Mouse (Mus musculus) midbrain, embryonic 11.5 days (tissue): ENCODE data around the gene Pom121l2. TPM values are rescaled to one million over a fixed set of nuclear protein-coding genes. Genes with fewer than 3 reads are reported as not detected.

ENCODE experiments used
- ATAC-seq: fragments of 200-750 bp; cut with Nextera tagmentation; 2 replicates; pipeline ENCODE4 v1.8.0; 2017; ENCODE audit warnings: moderate TSS enrichment, moderate library complexity; ENCODE audit not compliant: low FRiP score
- DNase-seq: peaks from one replicate; pipeline ENCODE4 v3.0.0; 2015; ENCODE audit warnings: low spot score; ENCODE audit errors: missing footprints
- H3K27ac ChIP-seq: fragments of 300-500 bp; sonication (generic); 2 replicates; pipeline ENCODE4 v1.5.1; 2014; ENCODE audit warnings: low read depth, low read length
- H3K27me3 ChIP-seq: fragments of 300-500 bp; sonication (generic); 2 replicates; pipeline ENCODE4 v1.6.1; 2014; ENCODE audit warnings: mild to moderate bottlenecking, low read length, moderate library complexity, mixed read lengths; ENCODE audit not compliant: control insufficient read depth, insufficient read depth
- H3K36me3 ChIP-seq: fragments of 300-500 bp; sonication (generic); 2 replicates; pipeline ENCODE4 v1.6.1; 2014; ENCODE audit warnings: mild to moderate bottlenecking, low read length, moderate library complexity, mixed read lengths; ENCODE audit not compliant: control insufficient read depth, insufficient read depth
- H3K4me1 ChIP-seq: fragments of 300-500 bp; sonication (generic); 2 replicates; pipeline ENCODE4 v1.6.1; 2014; ENCODE audit warnings: low read length; ENCODE audit not compliant: control insufficient read depth, insufficient read depth
- H3K4me2 ChIP-seq: fragments of 300-500 bp; sonication (generic); 2 replicates; pipeline ENCODE4 v1.6.1; 2014; ENCODE audit warnings: mild to moderate bottlenecking, moderate library complexity
- H3K4me3 ChIP-seq: fragments of 300-500 bp; sonication (generic); 2 replicates; pipeline ENCODE4 v1.5.1; 2014; ENCODE audit warnings: low read depth, low read length
- H3K9ac ChIP-seq: fragments of 300-500 bp; sonication (generic); 2 replicates; pipeline ENCODE4 v1.6.1; 2014; ENCODE audit warnings: low read length
- H3K9me3 ChIP-seq: fragments of 300-500 bp; sonication (generic); 2 replicates; pipeline ENCODE4 v1.6.1; 2016; ENCODE audit warnings: low read length; ENCODE audit not compliant: control insufficient read depth
- WGBS: fragments of 180-500 bp; shearing (Covaris S2); extraction: QIAGEN DNeasy Blood & Tissue Kit; methylation state at CpG from one replicate; pipeline ENCODE4 v1.1.7; 2014; 5-methylcytosine and 5-hydroxymethylcytosine counted together
- polyA plus RNA-seq: library from polyadenylated mRNA; unstranded; fragments of >200 nt; fragmentation: Nextera tagmentation; extraction: Ambion mirVana; gene quantifications from 2 replicates; pipeline ENCODE4 v1.2.1, GENCODE M21; 2014

The Pom121l2 gene
- polyA plus RNA-seq, result not detected in 2 replicates

- no peaks in the 10 kb centered on the region for H3K36me3 ChIP-seq
- ATAC-seq (peak; percentile 73), DNase-seq (peak; percentile 95)
- peaks cover 10% of the 10 kb centered on the region for H3K4me1 ChIP-seq
- peak within 1 kb of the TSS; percentile 57 for H3K4me3 ChIP-seq
- H3K27me3 ChIP-seq, result peaks cover 34% of the 10 kb centered on the region
- peak within 1 kb of the TSS; percentile 71 for H3K9ac ChIP-seq
- under 1% methylated on average over 58 of the region's 58 CpGs for WGBS
- H3K9me3 ChIP-seq, result no peaks in the 10 kb centered on the region
- no peak within 1 kb of the TSS for H3K27ac ChIP-seq
- peak within 1 kb of the TSS; percentile 94 for H3K4me2 ChIP-seq
Observed at GRCm38 (mm10) chr13:21980981-21981802, at the start of gene Pom121l2. Pom121l2 (plus strand) TSS chr13:21981194.

DNA sequence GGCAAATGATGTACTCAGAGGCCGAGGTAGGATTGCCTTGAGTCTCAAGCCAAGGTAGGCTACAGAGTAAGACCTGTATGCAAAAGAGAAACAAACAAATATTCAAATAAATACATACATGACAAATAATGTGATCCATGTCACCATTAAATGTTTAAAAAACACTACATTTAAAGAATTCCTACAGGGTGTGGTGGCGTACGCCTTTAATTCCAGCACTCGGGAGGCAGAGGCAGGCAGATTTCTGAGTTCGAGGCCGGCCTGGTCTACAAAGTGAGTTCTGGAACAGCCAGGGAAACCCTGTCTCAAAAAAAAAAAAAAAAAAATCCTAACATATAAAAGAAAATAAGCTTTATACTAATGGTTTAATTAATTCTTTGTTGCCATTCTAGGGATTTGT is 49.3 kb upstream of the Pom121l2 start:
- Histone ChIP-seq H3K27ac (no peak overlapping the region), H3K4me1 (no peaks in the 10 kb centered on the region), H3K4me3 (no peak overlapping the region), H3K36me3 (no peaks in the 10 kb centered on the region), H3K9me3 (no peaks in the 10 kb centered on the region), H3K27me3 (no peaks in the 10 kb centered on the region), H3K4me2 (no peak overlapping the region), H3K9ac (no peak overlapping the region)
- DNase-seq (no peak), ATAC-seq (no peak)
- 36% methylated on average over 6 of the region's 6 CpGs for WGBS

- DNase-seq (peak; percentile 95), ATAC-seq (0 out of 2 replicates have a peak, but pooled peaks have one; percentile 27)
- no peak overlapping the region for H3K9ac ChIP-seq
- H3K27ac ChIP-seq, result no peak overlapping the region
- H3K4me1 ChIP-seq, result no peaks in the 10 kb centered on the region
- peak overlapping the region; percentile 18; the same call in 1 of the 2 replicates for H3K4me2 ChIP-seq
- no peaks in the 10 kb centered on the region for H3K27me3 ChIP-seq
- H3K4me3 ChIP-seq, result no peak overlapping the region
- 2% methylated on average over 28 of the region's 28 CpGs for WGBS
- no peaks in the 10 kb centered on the region for H3K36me3 ChIP-seq
- no peaks in the 10 kb centered on the region for H3K9me3 ChIP-seq
Observed at GRCm38 (mm10) chr13:21933626-21934548, 47.1 kb upstream of the Pom121l2 start.

- no peak overlapping the region for H3K9ac ChIP-seq
- no peak overlapping the region for H3K4me2 ChIP-seq
- H3K36me3 ChIP-seq, result no peaks in the 10 kb centered on the region
- H3K27ac ChIP-seq, result no peak overlapping the region
- WGBS, result 10% methylated on average over 17 of the region's 17 CpGs
- no peaks in the 10 kb centered on the region for H3K9me3 ChIP-seq
- H3K4me3 ChIP-seq, result no peak overlapping the region
- DNase-seq (peak; percentile 95), ATAC-seq (0 out of 2 replicates have a peak, but pooled peaks have one; percentile 27)
- H3K27me3 ChIP-seq, result no peaks in the 10 kb centered on the region
- no peaks in the 10 kb centered on the region for H3K4me1 ChIP-seq
Observed at GRCm38 (mm10) chr13:21934982-21935791, 45.8 kb upstream of the Pom121l2 start.

DNA sequence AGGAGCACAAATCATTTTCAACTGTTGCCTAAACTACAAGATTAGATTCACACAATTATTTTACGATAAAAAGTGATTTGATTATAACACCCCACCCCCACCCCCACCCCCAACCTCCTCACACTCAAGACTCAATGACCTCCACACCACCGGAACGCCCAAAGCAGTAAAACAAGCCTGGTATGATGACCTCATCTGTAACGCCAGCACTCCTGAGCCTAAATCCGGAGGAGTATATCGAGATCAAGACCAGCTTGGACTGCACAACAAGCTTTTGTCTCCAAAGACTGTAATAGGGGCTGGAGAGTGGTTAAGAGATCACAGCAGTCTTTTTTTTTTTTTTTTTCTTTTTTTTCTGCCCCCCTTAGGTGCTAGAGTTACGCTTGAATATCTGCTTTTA is 45.2 kb upstream of the Pom121l2 start:
- H3K9me3 ChIP-seq, result no peaks in the 10 kb centered on the region
- no peak for DNase-seq
- 3% methylated on average over 7 of the region's 7 CpGs for WGBS

DNA sequence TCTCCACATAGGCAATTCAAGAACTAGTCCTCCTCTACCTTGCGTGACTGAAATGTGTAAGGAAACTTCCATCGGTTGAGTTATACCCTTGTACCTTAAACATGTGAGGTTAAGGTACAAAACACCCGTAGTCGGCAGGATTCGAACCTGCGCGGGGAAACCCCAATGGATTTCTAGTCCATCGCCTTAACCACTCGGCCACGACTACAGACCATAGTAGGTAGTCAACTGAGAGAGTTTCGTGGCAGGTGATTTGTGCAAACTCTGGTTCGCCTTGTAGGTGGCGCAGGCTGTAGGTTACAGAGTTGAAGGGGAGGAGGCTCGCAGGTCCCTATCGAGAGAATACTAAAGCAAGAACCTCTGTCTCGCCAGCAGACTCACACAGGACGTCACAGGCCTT is 44.0 kb upstream of the Pom121l2 start:
- WGBS, result under 1% methylated on average over 17 of the region's 17 CpGs
- DNase-seq (peak; percentile 91), ATAC-seq (peak; percentile 4; the same call in 1 of the 2 replicates)
- Histone ChIP-seq H3K36me3 (no peaks in the 10 kb centered on the region), H3K4me2 (peak overlapping the region; percentile 19), H3K27ac (no peak overlapping the region), H3K9me3 (no peaks in the 10 kb centered on the region), H3K4me1 (peaks cover 2% of the 10 kb centered on the region; the same call in 1 of the 2 replicates), H3K4me3 (no peak overlapping the region), H3K9ac (no peak overlapping the region), H3K27me3 (no peaks in the 10 kb centered on the region)

More for the DNA sequence above, 45.2 kb upstream of the Pom121l2 start:
- Histone ChIP-seq H3K36me3 (no peaks in the 10 kb centered on the region), H3K9ac (no peak overlapping the region), H3K4me1 (no peaks in the 10 kb centered on the region), H3K27me3 (no peaks in the 10 kb centered on the region), H3K4me3 (no peak overlapping the region), H3K4me2 (peak overlapping the region; percentile 15; the same call in 1 of the 2 replicates), H3K27ac (no peak overlapping the region)
- ATAC-seq, result no peak

DNA sequence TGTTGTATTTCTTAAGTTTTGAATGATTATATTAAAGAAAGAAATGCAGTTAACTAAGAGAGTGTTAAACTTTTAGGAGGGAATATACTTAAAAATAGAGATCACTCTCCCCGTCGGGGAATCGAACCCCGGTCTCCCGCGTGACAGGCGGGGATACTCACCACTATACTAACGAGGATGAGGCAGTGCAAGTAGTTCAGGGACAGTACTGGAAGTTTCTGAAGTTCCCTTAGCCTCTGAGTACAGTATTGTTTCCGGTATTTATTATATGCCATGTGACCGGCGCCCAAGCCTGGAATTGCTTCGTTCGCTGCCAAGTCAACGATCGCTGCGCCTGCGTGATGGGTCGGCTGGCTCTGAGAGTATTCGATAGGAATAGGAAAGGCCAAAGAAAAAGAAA is 40.8 kb upstream of the Pom121l2 start:
- H3K36me3 ChIP-seq, result no peaks in the 10 kb centered on the region
- 0% methylated on average over 19 of the region's 19 CpGs for WGBS
- peak overlapping the region; percentile 48 for H3K4me3 ChIP-seq
- DNase-seq (peak; percentile 100), ATAC-seq (peak; percentile 73)
- no peaks in the 10 kb centered on the region for H3K9me3 ChIP-seq
- no peak overlapping the region for H3K27ac ChIP-seq
- H3K9ac ChIP-seq, result peak overlapping the region; percentile 44; the same call in 1 of the 2 replicates
- peaks cover 2% of the 10 kb centered on the region; the same call in 1 of the 2 replicates for H3K4me1 ChIP-seq
- H3K27me3 ChIP-seq, result no peaks in the 10 kb centered on the region
- H3K4me2 ChIP-seq, result peak overlapping the region; percentile 50

- peak overlapping the region; percentile 44; the same call in 1 of the 2 replicates for H3K9ac ChIP-seq
Observed at GRCm38 (mm10) chr13:21940811-21941321, 40.1 kb upstream of the Pom121l2 start.

More at GRCm38 (mm10) chr13:21940811-21941321, 40.1 kb upstream of the Pom121l2 start:
- H3K4me2 ChIP-seq, result peak overlapping the region; percentile 50
- DNase-seq (peak; percentile 96), ATAC-seq (peak; percentile 31)
- H3K4me1 ChIP-seq, result peaks cover 3% of the 10 kb centered on the region; the same call in 1 of the 2 replicates
- no peaks in the 10 kb centered on the region for H3K27me3 ChIP-seq
- H3K9me3 ChIP-seq, result no peaks in the 10 kb centered on the region
- under 1% methylated on average over 16 of the region's 16 CpGs for WGBS
- no peak overlapping the region for H3K27ac ChIP-seq
- peak overlapping the region; percentile 48 for H3K4me3 ChIP-seq
- no peaks in the 10 kb centered on the region for H3K36me3 ChIP-seq
